Mouse (Mus musculus) splenic B cell, adult 2 months (primary cell): ENCODE results near the gene Gm10382.

Experiments used
- DNase-seq: peaks from one replicate; pipeline ENCODE4 v3.0.0-alpha.2; 2011; ENCODE audit warnings: low read depth, low spot score
- H3K27me3 ChIP-seq: 2 replicates; pipeline ENCODE4 v1.6.1; 2012; ENCODE audit warnings: mild to moderate bottlenecking, low read length, moderate library complexity, mixed read lengths; ENCODE audit not compliant: control insufficient read depth, poor library complexity, insufficient read depth, severe bottlenecking
- H3K36me3 ChIP-seq: 2 replicates; pipeline ENCODE4 v1.6.1; 2012; ENCODE audit warnings: mild to moderate bottlenecking, low read length, moderate library complexity, mixed read lengths; ENCODE audit not compliant: control insufficient read depth, poor library complexity, insufficient read depth, severe bottlenecking

The Gm10382 gene

DNA sequence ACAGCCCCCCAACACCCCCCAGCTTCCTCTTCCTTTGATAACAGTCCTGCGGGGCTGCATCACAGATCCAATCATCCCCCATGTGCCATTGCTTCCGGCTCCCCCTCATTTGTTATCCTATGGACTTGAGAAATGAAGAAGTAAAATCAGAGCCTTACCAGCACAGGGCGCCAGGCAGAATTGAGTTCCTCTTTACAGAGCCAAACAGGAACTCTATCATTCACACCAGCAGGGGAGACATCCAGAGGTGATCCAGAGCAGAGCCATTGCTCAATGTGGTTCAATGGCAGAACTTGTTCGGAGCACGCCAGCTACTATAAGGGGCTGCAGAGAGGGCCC is 30.9 kb upstream of the Gm10382 start:
- Histone ChIP-seq H3K36me3 (no peaks in the 10 kb centered on the region), H3K27me3 (no peaks in the 10 kb centered on the region)
- DNase-seq, result peak; percentile 68

DNA sequence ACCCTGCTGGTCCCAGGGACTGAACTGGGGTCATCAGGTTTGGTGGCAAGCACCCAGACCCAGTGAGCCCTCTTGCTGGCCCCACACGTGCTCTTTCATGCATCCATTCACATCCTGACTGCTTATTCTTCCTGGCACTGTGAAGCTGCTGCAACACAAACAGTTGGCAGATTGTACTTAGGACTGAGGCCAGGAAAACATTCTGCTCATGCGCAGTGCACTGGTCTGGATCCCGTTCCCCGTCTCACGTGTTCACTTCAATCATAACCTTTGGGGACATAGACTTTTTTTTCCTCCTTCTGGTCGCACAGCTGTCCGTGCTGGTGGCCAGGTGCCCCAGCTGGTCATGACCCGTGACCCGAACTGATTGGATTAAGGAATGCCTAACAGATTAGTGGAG is 28.6 kb upstream of the Gm10382 start:
- no peak for DNase-seq
- H3K36me3 ChIP-seq, result no peaks in the 10 kb centered on the region

DNA sequence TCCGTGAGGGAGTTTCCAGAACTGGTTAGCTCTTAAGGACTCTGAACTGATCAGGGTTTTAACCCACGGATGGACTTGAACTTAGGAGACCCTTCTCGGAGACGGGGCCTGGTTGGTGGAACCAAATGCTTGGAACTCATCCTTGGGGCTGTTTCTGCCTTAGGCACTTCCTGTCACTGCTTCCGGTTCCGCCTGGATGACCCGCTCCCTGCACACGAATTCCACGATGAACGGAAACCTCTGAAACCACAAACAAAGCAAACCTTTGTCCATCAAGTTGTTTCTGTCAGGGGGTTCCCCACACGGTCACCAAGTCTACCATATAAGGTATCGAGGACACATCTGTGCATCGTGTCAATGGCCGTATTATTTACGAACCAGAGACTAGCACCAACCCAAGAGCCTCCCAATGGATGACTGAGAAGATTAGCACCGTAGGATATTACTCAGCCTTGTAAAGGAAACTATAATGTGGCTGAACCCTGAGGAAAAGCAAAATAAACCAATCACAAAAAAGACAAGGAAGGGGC is 28.1 kb upstream of the Gm10382 start:
- peak; percentile 23 for DNase-seq
- no peaks in the 10 kb centered on the region for H3K36me3 ChIP-seq
- H3K27me3 ChIP-seq, result no peaks in the 10 kb centered on the region

More for the DNA sequence above, 28.6 kb upstream of the Gm10382 start:
- no peaks in the 10 kb centered on the region for H3K27me3 ChIP-seq

DNA sequence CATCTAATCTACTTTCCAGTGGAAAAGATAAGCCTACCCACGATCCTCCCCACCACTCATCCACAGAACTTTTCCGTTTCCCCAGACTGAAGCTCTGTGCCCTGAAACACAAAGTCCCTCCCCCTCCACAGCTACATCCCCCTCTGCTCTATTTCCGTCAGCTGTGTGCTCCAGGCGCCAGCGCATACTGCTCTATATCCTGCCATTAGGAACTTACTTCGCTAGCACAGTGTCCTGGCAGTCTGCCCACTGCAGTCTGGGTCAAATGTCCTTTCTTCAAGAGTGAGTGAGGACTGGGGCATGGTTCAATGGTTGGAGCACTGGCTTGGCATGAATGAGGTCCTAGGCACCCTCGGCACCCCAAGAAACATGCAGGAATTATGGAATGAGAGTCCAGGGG is 25.2 kb upstream of the Gm10382 start:
- Histone ChIP-seq H3K27me3 (no peaks in the 10 kb centered on the region), H3K36me3 (no peaks in the 10 kb centered on the region)
- no peak for DNase-seq

DNA sequence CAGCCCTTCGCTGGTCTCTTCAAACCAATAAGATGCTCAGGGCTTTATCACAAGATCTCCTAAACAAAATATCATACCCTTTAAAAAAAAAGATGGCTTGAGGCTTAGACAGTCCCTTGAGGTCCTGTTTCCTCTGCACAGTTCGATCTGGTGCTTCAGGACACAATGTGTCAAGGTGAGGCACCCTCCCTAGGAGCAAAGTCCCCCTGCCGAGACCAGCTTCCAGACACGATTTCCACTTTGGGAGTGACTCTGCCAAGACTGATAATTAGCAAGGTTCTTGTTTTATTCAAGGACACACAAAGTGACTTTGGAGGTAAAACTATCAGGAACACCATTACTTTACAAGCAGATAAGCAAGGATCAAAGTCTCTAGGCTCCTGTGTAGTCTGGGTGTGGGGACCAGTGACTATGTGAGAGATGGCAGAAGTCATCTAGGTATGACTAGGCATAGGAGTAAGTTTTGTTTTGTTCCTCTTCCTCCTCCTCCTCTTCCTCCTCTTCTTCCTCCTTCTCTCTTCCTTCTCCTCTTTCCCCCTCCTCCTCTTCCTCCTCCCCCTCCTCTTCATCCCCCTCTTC is 24.2 kb upstream of the Gm10382 start:
- H3K36me3 ChIP-seq, result no peaks in the 10 kb centered on the region
- no peak for DNase-seq
- H3K27me3 ChIP-seq, result no peaks in the 10 kb centered on the region

DNA sequence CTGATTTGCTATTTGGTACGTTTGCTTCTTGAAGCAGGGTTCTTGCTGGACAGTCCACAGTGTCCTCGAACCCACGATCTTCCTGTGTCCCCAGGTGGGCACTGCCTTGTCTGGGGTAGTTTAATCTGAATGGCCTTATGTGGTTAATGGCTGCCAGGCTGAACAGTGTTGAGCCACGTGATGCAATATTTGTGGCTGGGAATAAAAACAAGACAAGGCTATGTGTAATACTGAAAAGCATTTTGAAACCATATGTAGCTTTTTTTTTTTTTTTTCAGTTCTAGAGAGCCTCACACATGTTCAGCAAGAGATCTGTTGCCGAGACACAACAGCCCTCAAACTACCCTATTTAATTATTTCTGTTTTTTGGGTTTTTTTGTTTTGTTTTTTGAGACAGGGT is 21.0 kb upstream of the Gm10382 start:
- Histone ChIP-seq H3K27me3 (no peaks in the 10 kb centered on the region), H3K36me3 (no peaks in the 10 kb centered on the region)
- DNase-seq, result no peak

DNA sequence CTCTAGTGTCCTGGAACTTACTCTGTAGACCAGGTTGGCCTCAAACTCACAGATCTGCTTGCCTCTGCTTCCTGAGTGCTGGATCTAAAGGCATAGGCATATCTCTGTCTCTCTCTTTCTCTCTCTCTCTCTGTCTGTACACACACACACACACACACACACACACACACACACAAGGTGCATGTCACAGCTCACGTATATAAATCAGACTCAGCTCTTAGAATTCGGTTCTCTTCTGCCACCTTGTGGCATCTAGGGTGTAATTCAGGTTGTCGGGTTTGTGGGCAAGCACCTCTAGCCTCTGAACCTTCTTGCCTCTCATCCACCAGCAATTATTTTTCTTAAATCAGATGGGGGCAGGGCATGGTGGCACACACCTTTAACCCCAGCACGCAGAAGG is 20.6 kb upstream of the Gm10382 start:
- DNase-seq, result peak; percentile 87
- no peaks in the 10 kb centered on the region for H3K27me3 ChIP-seq
- no peaks in the 10 kb centered on the region for H3K36me3 ChIP-seq

DNA sequence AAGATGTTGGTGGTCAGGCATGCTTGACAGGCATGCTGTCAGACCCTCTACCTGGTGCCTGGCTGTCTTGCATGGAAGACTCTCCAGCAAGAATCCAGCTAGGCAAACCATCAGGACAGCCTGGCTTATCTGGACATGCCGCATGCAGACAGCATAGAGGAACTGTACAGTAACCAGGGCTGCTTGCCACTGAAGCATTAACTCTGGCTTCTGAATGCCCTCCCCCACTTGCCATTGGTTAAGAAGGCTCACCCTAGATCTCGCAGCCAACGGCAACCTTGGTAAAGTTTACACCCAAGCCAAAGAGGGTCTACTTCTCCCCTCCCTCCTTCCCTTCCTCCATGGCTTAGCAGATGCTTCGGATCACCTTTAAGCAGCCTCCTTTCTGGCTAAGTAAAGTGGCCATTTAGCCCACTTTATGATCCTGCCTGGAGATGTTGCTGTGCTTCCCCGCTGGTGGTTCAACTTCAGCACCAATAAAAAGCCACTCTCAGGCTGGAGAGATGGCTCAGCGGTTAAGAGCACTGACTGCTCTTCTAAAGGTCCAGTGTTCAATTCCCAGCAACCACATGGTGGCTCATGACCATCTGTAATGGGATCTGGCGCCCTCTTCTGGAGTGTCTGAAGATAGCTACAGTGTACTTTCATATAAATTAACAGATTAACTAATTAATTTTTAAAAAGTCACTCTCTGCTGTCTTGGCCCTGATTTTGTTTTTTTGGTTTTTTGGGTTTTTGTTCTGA is 18.0 kb upstream of the Gm10382 start:
- no peak for DNase-seq
- Histone ChIP-seq H3K27me3 (no peaks in the 10 kb centered on the region), H3K36me3 (no peaks in the 10 kb centered on the region)

DNA sequence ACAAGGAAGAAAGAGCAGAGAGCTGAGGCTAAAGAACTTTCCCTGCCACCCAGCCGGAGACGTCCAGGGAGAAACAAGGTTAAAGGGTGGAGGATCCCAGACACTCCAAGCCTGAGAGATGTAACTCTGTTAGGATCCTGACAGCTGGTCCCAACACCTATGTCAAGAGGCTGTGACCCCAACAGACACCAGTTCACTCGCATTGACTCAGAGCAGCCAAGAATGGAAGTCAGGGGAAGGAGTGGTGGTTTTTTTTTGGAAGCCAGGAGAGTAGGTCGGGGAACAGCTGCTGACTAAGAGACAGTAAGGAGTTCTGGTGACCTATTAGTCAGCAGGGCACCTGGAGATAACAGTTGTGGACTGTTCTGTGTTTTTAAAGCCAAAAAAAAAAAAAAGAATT is 17.1 kb upstream of the Gm10382 start:
- Histone ChIP-seq H3K27me3 (no peaks in the 10 kb centered on the region), H3K36me3 (no peaks in the 10 kb centered on the region)
- no peak for DNase-seq

DNA sequence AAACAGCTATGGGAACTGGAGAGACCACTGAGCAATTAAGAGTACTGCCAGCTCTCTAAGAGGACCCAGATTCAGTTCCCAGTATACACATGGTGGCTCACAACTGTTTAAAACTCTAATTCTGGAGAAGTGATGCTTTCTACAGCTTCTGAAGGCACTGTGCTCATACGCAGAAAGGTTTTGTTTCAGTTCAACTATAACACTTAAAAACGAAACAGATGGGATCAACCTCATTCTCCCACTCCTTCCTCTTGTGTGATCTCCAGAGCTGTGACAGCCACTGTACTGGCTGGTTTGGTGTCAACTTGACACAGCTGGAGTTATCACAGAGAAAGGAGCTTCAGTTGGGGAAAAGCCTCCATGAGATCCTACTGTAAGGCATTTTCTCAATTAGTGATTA is 13.3 kb upstream of the Gm10382 start:
- Histone ChIP-seq H3K27me3 (no peaks in the 10 kb centered on the region), H3K36me3 (no peaks in the 10 kb centered on the region)
- peak; percentile 27 for DNase-seq

DNA sequence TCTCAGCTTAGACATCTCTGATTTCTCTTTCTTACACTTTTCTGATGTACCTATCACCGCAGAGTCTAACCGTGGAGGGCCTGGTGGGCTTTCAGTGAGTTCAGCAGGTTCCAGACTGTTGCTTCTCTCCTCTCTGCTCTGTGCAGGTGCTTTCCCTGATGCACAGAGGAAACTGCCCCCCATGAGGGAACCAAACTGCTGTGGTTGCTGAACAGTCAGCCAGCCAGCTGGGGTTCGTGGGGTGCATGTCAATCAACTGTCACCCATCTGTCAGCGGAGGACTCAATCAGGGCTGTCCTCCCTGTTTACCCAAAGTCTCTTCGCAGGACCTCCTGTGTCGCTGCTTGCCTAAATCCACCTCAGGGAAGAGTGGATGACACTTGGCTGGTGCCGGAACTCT is 11.9 kb upstream of the Gm10382 start:
- Histone ChIP-seq H3K36me3 (no peaks in the 10 kb centered on the region), H3K27me3 (no peaks in the 10 kb centered on the region)
- peak; percentile 66 for DNase-seq

DNA sequence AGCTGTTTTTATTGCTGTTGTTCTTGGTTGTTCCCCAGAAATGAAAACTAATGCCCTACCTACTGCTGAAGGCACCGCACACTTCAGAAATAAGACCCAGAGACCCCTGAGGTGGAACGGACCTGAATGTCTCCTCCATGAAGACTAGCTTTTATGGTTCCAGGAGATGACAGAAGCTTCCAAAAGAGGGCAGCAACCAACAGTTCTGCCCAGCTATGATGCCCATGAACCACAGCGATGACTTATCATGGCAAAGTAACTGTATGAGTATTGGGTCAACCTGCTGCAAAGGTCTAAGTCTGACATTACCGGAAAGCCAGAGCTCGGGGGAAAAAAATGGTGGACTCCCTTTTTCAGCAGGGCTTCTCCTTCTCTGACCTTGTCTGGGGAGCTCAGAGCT is 10.2 kb upstream of the Gm10382 start:
- H3K27me3 ChIP-seq, result no peaks in the 10 kb centered on the region
- DNase-seq, result peak; percentile 31
- H3K36me3 ChIP-seq, result no peaks in the 10 kb centered on the region; the same call in 1 of the 2 replicates

DNA sequence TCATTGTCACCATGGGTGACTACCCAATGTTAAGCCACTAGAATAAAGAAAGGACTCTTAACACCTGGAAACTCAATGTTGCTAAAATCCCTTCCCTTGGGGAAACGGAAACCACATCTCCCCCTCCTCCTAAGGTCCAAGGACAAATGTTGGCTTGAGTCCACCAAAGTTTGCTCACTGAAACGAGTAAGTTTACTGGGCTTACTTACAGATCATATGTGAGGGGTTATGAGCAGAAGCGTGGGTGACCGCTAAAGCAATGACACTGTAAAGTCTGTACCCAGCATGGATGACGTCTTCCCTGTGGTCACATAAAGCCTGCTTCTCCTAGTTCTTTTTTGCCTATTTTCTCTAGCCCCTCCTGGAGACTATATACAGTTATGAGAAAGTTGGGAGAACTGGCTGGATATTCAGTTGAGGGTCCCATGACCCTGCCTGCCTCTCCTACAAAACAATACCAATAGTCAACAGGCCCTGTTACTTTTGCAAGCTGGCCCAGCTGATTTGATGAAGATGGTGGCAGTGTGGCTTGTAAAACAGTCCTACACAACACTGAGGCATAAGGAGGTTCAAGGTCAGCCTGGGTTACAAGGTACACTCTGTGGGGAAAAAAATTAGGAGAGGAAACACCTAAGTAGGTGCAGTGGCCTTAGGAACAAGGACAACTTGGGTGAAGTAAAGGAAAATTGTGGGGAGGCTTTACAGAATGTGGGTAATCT is 7.0 kb upstream of the Gm10382 start:
- peak; percentile 24 for DNase-seq
- Histone ChIP-seq H3K27me3 (no peaks in the 10 kb centered on the region), H3K36me3 (peaks cover 8% of the 10 kb centered on the region; the same call in 1 of the 2 replicates)

DNA sequence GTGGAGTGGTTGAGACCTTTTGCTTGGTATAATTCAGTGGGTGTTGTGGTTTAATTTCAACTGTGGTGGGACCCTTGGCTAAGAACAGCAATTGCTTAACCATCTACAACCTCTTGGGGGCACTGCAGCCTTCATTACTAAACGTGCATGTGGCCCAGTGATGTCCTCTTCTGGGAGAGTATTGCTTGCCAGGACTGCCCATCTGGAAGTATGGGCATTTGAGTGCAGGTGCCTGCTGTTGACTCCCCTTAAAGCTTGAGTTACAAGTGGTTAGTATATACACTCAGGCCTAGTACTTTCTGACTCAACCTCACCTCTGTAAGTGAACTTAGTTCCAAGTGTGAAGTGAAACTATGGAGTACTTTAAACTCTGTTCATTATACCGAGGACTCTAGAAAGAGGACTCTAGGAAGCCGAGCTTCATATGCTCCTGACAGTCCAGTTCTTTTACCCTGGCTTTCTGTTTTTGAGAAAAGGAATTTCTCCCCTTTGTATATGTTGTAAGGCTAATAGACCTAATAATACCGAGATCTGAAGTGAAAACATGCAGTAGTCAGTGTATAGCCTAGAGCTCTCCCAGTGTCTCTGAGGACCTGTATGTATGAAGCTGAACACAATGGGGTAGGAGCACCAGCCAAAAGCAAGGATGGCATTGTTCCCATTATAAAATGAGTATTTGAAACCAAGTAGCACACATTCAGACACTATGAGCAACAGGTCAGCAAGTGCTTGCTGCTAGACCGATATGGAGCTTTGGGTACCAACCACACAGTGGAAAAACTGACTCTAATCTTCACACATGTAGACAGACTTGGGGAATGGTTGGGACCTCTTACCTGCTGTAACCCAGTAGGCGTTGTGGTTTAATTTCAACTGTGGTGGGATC is 6.2 kb upstream of the Gm10382 start:
- H3K36me3 ChIP-seq, result peaks cover 8% of the 10 kb centered on the region; the same call in 1 of the 2 replicates
- peak; percentile 72 for DNase-seq

More for the DNA sequence above, 6.2 kb upstream of the Gm10382 start:
- no peaks in the 10 kb centered on the region for H3K27me3 ChIP-seq
